Mouse (Mus musculus) layer of hippocampus, adult 9-11 months (tissue): ENCODE data around the gene Cfap206.

Experiments used
- DNase-seq: peaks from one replicate; pipeline ENCODE4 v3.0.0; 2022

Cfap206 gene

DNA sequence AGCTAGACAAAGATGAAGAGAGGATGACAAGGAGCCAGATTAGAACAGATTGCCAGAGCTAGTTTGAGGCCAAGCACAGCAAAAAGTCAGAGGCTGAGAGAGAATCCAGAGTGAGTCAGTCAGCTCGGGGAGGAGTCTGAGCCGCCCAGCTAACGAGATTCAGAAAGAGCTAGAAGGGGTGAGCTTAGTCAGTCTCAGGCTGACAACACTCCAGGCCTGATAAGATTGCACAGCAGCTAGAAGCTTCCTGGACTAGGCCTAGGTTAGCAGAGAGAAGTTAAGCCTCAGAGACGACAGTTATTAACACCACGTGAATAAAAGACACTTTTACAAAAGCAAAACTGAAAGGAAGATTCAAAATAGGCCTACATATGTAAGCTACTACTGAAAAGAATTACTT, 62.1 kb downstream of the Cfap206 start:
- DNase-seq: no peak

DNA sequence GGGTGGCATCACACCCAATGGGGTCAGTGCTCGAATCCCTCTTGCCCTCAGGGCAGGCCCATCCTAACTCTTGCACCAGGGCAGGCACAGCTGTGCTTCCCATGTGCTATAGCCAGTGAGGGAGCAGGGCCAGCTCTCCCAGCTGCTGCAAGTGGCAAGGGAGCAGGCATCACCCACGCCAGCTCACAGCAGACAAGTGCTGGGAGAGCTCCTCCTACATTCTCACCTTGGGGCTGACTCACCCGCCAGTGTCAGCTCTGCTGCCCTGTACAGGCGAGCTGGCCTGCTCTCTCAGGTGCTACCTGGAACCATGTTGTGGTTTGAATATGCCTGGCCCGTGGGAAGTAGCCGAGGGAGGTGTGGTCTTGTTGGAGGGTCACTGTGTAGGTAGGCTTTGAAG, 68.1 kb downstream of the Cfap206 start:
- no peak for DNase-seq

DNA sequence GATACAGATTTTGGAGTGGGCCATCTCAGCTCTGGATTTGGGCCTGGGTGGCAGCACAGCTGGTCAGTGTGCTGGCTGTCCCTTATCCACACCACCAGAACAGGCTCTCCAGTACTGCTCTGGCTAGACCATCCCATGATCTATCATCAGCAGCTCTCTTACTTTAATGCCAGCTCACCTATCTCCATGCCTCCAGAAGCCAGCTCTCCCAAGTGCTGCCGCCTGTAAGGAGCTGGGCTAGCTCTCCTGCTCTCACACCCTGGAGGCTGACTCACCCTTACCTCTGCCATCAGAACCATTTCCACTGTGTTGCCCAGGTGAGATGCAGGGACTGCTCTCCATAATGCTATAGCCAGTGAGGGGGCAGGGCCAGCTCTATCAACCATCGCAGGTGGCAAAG, 68.5 kb downstream of the Cfap206 start:
- DNase-seq: no peak

DNA sequence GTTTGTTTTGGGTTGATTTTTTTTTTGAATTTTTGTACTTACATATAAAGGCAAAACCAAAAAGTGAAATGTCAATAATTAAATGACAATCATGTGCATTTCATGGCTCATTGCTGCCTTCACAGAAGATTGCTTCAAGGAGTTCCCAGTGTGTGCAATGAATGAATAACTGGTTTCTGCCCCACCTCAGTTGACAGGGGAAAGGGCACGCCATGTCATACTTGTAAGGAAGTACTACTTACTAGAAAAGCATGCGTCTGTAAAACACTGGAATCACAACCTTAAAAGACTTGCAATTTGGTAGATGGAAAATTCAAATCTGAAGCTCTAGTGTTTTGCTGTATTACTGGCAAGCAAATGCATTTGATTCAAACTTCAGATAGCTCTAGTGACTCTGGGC, 71.0 kb downstream of the Cfap206 start:
- no peak for DNase-seq

DNA sequence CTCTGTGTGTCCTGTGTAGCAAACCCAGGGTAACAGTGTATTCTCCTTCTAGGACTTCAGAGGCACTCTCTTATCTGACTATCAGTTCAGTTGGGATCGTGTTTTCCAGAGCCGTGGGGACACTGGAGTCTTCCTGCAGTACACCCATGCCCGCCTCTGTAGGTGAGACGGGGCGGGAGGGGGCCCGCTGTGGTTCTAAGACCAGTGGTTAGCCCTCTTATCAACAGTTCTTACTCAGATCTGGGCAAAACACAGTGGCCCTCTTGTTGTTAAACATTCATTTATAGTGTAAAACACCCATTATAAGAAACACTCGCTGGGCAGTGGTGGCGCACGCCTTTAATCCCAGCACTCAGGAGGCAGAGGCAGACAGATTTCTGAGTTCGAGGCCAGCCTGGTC, 73.9 kb downstream of the Cfap206 start:
- DNase-seq: no peak

DNA sequence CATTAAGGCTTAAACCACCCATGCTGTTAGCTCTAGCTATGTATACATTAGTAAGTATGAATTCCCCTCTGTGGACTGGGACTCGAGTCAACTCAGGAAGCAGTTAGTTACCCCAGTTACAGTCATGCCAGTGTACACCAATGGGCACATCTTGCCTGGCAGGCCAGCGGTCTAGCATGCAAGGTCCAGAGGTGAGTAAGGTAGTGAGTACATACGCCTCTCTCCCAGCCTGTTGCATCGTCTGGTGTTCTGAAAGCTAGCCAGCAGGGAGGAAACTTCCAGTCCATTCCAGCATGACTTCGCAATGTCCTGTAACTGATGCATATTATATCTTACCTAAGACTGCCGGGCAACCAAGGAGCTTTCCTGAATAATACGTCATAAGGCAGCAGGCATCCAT, 76.8 kb downstream of the Cfap206 start:
- DNase-seq: no peak

DNA sequence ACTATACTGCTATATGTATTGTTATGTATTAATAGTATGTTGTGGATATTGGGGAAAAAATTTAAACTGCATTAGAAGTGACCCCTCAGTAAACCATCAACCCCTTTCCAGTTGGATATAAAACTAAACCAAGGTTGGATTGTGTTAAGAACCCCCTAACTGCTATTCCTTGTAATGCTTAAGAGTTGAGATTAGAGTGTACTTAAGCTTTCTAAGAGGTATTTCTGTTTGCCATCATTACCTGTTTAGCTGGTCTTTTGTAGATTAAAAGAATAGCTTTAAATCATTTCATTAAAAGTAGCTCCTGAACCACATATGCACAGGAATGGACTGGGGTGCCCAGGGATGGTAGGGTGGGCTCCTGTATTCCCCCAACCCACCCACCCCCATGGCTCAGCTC, 85.2 kb downstream of the Cfap206 start:
- DNase-seq: no peak

DNA sequence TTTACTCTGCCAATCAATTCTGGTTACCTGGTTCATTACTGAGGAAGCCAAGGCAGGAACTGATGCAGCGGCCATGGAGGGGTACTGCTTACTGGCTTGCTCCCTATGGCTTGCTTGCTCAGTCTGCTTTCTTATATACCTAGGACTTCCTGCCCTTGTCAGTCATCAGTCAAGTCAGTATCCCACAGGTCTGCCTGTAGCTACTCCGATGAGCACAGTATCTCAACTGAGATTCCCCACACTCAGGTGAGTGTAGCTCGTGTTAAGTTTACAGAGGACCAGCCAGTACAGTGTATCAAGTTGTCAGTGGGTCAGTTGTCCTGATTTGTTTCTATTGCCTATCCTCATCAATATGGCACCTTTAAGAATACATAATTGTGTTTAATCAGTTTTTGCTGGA, 89.3 kb downstream of the Cfap206 start:
- DNase-seq: no peak

DNA sequence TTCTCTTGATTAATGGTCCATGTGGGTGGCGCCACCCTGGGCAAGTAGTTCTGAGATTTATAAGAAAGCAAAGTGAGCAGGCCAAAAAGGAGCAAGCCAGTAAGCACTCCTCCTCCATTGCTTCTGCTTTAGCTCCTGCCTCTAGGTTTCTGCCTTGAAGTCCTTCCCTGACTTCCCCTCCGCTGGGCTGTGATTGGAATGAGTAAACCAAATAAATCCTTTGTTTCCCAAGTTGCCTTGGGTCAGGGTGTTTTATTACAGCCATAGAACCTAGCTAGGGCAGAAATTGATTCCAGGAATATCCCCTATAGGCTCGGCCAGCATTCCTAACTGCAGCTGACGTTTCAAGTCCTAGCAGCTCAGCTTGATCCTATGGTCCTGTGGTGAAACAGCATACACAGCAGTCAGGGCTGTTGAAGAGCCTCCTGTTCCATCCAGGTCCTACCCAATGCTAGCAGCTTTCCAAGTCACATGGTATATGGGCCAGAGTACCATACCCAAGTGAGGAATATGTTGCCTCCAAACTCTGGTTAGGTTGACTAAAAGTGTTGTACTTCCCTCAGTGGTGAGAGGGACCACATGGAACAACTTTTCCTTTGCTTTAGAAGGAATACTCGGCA, 90.2 kb downstream of the Cfap206 start:
- DNase-seq: no peak
